Mouse (Mus musculus) stomach, embryonic 14.5 days (tissue): ENCODE measurements at regions not wholly inside any gene's neighbourhood (a gene's known extent, or its start where the extent isn't known, plus 50 kb on each side); places are given as distances from the start of the nearest gene placed in this dataset.

ENCODE experiments used
- ATAC-seq: fragments of 200-750 bp; cut with Nextera tagmentation; 2 replicates; pipeline ENCODE4 v1.8.0; 2017; ENCODE audit warnings: low read depth, moderate TSS enrichment; ENCODE audit not compliant: insufficient number of reproducible peaks, insufficient read depth, low FRiP score
- H3K27ac ChIP-seq: fragments of 300-500 bp; sonication (generic); 2 replicates; pipeline ENCODE4 v1.5.1; 2014; ENCODE audit warnings: mild to moderate bottlenecking, low read length, moderate library complexity, mixed read lengths
- H3K27me3 ChIP-seq: fragments of 300-500 bp; sonication (generic); 2 replicates; pipeline ENCODE4 v1.6.1; 2014; ENCODE audit warnings: low read length, control low read depth, mixed read lengths; ENCODE audit not compliant: control insufficient read depth, insufficient read depth
- H3K36me3 ChIP-seq: fragments of 300-500 bp; sonication (generic); 2 replicates; pipeline ENCODE4 v1.6.1; 2014; ENCODE audit warnings: mild to moderate bottlenecking, control low read depth, low read length, moderate library complexity, mixed read lengths; ENCODE audit not compliant: control insufficient read depth, insufficient read depth
- H3K4me1 ChIP-seq: fragments of 300-500 bp; sonication (generic); 2 replicates; pipeline ENCODE4 v1.6.1; 2014; ENCODE audit warnings: low read length, control low read depth, mixed read lengths; ENCODE audit not compliant: control insufficient read depth, insufficient read depth
- H3K4me2 ChIP-seq: fragments of 300-500 bp; sonication (generic); replicated peaks from 2 replicates; pipeline ENCODE4 v1.6.1; 2014; ENCODE audit warnings: low read depth, low read length, control low read depth
- H3K4me3 ChIP-seq: fragments of 300-500 bp; sonication (generic); 2 replicates; pipeline ENCODE4 v1.5.1; 2014; ENCODE audit warnings: low read depth, low read length, control low read depth
- H3K9ac ChIP-seq: fragments of 300-500 bp; sonication (generic); replicated peaks from 2 replicates; pipeline ENCODE4 v1.6.1; 2014; ENCODE audit warnings: low read depth, mild to moderate bottlenecking, control low read depth, low read length, moderate library complexity, mixed read lengths
- H3K9me3 ChIP-seq: fragments of 300-500 bp; sonication (generic); 2 replicates; pipeline ENCODE4 v1.6.1; 2016; ENCODE audit warnings: low read depth, low read length, control low read depth; ENCODE audit not compliant: control insufficient read depth
- WGBS: fragments of 180-500 bp; shearing (Covaris S2); extraction: QIAGEN DNeasy Blood & Tissue Kit; methylation state at CpG from one replicate; pipeline ENCODE4 v1.1.7; 2014; 5-methylcytosine and 5-hydroxymethylcytosine counted together

DNA sequence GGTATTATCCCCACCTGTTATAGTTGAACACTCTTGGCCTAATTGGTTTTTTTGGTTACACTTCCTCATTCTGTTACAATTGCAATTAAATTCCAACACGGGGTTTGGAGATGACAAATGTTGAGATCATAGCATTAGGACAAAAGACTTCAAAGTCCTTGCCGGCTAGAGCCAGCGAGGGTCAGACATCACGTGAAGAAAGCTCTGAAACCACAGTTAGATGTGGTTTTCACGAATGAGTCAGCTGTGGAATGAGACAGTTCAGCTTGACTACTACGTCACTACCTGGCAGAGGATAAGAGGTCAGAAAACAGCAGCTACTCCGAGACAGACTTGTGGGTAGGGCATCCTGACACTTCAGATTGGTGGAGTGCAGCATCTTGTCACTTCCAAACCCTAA, 55.5 kb upstream of the Trio start:
- H3K9me3 ChIP-seq = no peaks in the 10 kb centered on the region
- no peaks in the 10 kb centered on the region for H3K4me1 ChIP-seq
- no peaks in the 10 kb centered on the region for H3K27me3 ChIP-seq
- 71% methylated on average over 7 of the region's 7 CpGs for WGBS
- H3K4me2 ChIP-seq = no peak overlapping the region
- no peak for ATAC-seq
- H3K4me3 ChIP-seq = no peak overlapping the region
- H3K27ac ChIP-seq = no peak overlapping the region
- H3K36me3 ChIP-seq = no peaks in the 10 kb centered on the region
- no peak overlapping the region for H3K9ac ChIP-seq

DNA sequence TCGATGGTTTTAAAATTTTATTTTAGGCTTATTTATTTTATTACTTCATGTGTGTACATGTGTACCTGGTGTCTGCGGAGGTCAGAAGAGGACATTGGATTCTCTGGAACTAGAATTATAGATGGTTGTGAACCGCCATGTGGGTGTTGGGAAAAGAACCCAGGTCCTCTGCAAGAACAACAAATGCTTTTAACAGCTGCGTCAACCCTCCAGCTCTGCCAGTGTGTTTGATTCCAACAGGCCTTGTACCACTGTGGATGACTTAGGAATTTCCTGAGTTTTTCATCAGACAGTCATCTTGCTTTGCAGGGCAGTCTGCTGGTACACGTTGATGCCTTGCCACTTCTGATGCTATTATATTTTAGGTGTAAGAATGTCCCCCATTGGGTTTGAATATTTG, 56.8 kb upstream of the Trio start:
- Histone ChIP-seq H3K27ac (no peak overlapping the region), H3K27me3 (no peaks in the 10 kb centered on the region), H3K9ac (no peak overlapping the region), H3K4me2 (no peak overlapping the region), H3K36me3 (no peaks in the 10 kb centered on the region), H3K4me1 (no peaks in the 10 kb centered on the region), H3K4me3 (no peak overlapping the region), H3K9me3 (no peaks in the 10 kb centered on the region)
- no peak for ATAC-seq
- WGBS = 80% methylated on average over 5 of the region's 5 CpGs

DNA sequence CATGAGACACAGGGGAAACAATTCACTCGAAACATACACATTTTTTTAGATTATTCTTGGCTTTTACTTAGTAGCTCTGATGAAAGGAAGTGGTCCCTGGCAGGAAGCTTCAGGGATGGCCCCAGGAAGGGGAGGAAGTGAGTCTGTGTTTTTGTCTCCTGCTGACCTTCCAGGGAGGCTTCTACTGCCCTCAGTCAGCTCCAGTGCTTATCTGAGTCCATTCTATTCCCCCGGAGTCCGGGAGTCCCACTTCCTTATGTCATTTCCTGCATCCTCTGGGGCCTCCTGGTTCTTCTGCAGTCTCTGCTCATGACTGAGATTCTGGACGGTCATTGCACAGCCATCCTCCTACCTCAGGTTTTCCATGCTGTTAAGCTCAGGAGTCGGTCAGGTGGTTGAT, 80.3 kb upstream of the Trio start:
- H3K9me3 ChIP-seq = no peaks in the 10 kb centered on the region
- H3K9ac ChIP-seq = no peak overlapping the region
- no peaks in the 10 kb centered on the region for H3K27me3 ChIP-seq
- 61% methylated on average over 5 of the region's 5 CpGs for WGBS
- no peak overlapping the region for H3K27ac ChIP-seq
- H3K4me1 ChIP-seq = no peaks in the 10 kb centered on the region
- no peak for ATAC-seq
- no peaks in the 10 kb centered on the region for H3K36me3 ChIP-seq
- no peak overlapping the region for H3K4me3 ChIP-seq
- no peak overlapping the region for H3K4me2 ChIP-seq

DNA sequence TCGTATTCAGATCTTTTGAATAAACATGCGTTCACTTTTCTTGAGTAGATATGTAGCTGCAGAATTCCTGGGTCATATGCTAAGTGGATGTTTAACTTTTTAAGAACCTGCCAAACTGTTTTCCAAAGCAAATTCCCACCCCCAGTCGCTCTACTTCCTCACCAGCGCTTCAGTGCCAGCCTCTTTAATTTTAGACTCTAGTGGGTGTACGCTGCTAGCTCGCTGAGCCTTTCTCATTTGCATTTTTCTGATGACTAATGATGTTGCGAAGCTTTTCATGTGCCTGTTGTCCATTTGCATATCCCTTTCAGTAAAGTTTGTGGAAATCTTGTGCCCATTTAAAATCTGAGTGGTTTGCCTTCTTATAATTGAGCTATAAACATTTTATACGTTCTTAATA, 84.3 kb upstream of the Trio start:
- 71% methylated on average over 8 of the region's 8 CpGs for WGBS
- Histone ChIP-seq H3K4me3 (no peak overlapping the region), H3K36me3 (no peaks in the 10 kb centered on the region), H3K9me3 (no peaks in the 10 kb centered on the region), H3K27me3 (no peaks in the 10 kb centered on the region), H3K4me2 (no peak overlapping the region), H3K9ac (no peak overlapping the region), H3K4me1 (no peaks in the 10 kb centered on the region), H3K27ac (no peak overlapping the region)
- no peak for ATAC-seq

DNA sequence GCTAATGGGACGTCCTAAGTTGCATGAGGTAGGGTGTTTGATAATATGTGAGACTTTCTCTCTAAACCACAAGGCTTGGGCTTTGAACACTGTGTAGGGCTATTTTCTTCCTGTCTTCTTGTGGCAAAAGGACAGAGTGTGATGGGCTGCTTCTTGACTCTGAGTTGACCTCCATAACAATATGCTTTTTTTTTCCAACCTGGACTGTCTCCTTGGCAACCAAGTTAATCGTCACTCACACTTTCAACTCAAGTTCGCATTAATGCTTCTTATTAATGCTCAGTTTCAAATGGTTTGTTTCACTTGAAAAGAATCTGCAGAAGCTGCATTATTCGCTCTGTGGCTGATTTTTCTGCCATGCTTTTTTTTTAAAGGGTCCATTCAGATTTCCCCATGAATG, 87.8 kb upstream of the Trio start:
- H3K36me3 ChIP-seq = no peaks in the 10 kb centered on the region
- no peaks in the 10 kb centered on the region for H3K4me1 ChIP-seq
- ATAC-seq = no peak
- H3K9me3 ChIP-seq = no peaks in the 10 kb centered on the region
- 73% methylated on average over 4 of the region's 4 CpGs for WGBS
- H3K9ac ChIP-seq = no peak overlapping the region
- H3K27me3 ChIP-seq = no peaks in the 10 kb centered on the region
- no peak overlapping the region for H3K4me3 ChIP-seq
- H3K27ac ChIP-seq = no peak overlapping the region
- no peak overlapping the region for H3K4me2 ChIP-seq

DNA sequence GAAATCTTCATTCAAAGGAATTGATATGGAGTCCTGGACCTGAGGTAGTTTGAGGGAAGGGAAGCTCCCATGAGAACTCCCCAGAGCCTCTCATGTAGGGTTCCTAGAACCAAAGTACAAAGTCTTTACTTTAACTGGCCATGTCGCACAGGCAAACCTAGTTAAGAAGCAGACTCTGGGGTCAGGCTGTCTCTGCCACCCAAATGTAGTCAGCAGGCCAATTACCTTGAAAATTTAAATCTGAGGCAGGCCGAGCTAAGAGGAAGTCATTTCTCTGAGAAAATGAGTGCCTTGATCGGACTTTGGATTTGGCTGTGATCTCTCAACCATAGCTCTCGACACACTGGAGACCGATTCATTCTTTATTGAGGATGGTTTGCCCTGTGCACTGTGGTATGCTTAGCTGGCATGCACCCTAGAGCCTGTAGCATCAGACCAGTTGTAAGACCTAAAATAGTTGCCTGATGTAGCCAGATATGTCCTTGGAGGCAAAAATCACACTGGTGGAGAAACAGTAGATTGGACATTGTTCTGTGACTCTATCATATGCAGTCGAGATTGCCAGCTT, 88.6 kb upstream of the Trio start:
- H3K4me3 ChIP-seq = no peak overlapping the region
- H3K27me3 ChIP-seq = no peaks in the 10 kb centered on the region
- H3K4me2 ChIP-seq = no peak overlapping the region
- no peaks in the 10 kb centered on the region for H3K9me3 ChIP-seq
- no peak for ATAC-seq
- no peak overlapping the region for H3K27ac ChIP-seq
- no peaks in the 10 kb centered on the region for H3K36me3 ChIP-seq
- 84% methylated on average over 6 of the region's 6 CpGs for WGBS
- H3K9ac ChIP-seq = no peak overlapping the region
- H3K4me1 ChIP-seq = no peaks in the 10 kb centered on the region

DNA sequence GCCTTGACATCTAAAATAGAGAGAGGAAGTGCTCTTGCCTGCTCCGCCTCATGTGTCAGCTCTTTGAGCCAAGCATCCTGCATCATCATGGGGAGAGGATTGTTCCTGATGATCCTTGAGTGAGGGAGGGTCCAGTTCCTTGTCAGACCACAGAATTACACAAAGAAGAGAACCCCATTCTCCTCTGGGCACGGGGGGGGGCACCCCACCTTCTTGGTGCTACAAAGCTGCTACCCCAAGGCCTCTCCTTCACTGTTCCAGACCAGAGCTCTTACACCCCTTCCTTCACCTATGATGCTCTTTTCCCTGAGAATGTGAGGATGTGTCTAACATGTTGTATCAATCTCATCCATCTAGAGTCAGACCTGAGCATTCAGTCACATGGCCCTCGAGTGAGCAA, 76.7 kb upstream of the Dnah5 start:
- no peak overlapping the region for H3K27ac ChIP-seq
- no peak overlapping the region for H3K4me3 ChIP-seq
- no peaks in the 10 kb centered on the region for H3K36me3 ChIP-seq
- H3K9me3 ChIP-seq = no peaks in the 10 kb centered on the region
- no peaks in the 10 kb centered on the region for H3K4me1 ChIP-seq
- 68% methylated on average over 3 of the region's 3 CpGs for WGBS
- no peak for ATAC-seq
- no peak overlapping the region for H3K4me2 ChIP-seq
- no peak overlapping the region for H3K9ac ChIP-seq
- no peaks in the 10 kb centered on the region for H3K27me3 ChIP-seq

DNA sequence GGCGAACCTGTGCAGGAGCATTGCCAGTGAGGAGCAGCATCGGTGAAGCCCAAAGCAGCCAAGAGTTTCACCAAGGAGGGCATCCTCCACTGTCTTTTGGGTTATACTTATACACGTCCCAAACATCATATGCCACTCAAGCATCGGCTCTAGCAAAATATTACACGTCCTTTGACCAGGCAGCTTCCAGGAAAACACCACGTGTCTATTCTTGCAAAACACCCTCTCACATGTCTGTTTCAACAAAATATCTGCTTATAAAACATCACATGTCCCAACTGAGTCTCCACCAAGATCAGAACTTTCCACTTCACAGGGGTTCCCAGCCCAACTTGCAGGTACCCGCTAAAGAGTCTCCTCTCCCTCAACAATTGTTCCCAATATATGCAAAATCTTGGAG, 74.0 kb upstream of the Dnah5 start:
- Histone ChIP-seq H3K36me3 (no peaks in the 10 kb centered on the region), H3K4me1 (peaks cover 8% of the 10 kb centered on the region; the same call in 1 of the 2 replicates), H3K27me3 (no peaks in the 10 kb centered on the region), H3K4me3 (no peak overlapping the region), H3K9ac (no peak overlapping the region), H3K9me3 (no peaks in the 10 kb centered on the region), H3K4me2 (no peak overlapping the region), H3K27ac (no peak overlapping the region)
- no peak for ATAC-seq
- 95% methylated on average over 7 of the region's 7 CpGs for WGBS

DNA sequence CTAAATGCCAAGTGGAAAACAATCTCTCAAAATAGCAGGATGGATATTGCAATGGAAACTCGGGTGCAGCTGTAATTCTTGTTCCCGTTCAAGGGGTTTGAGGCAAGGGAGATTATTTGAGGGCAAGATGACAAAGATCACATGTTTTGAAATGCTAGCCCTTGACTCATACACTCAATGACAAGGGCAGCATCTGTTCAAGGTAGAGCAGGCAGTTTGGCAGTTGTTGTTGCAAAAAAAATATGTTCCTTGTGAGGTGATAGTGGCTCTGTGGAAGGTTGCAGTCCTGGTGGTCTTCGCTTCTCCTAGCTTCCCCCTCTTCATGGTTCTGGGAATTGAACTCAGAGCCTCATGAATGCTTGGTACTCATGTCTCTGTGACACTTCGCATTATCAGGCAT, 72.0 kb upstream of the Dnah5 start:
- no peak overlapping the region for H3K27ac ChIP-seq
- no peaks in the 10 kb centered on the region for H3K27me3 ChIP-seq
- 85% methylated on average over 4 of the region's 4 CpGs for WGBS
- H3K36me3 ChIP-seq = no peaks in the 10 kb centered on the region
- ATAC-seq = no peak
- no peak overlapping the region for H3K9ac ChIP-seq
- H3K4me3 ChIP-seq = no peak overlapping the region
- H3K4me1 ChIP-seq = peaks cover 8% of the 10 kb centered on the region; the same call in 1 of the 2 replicates
- no peak overlapping the region for H3K4me2 ChIP-seq
- H3K9me3 ChIP-seq = no peaks in the 10 kb centered on the region
